Mouse (Mus musculus) heart, adult 2 months (tissue): ENCODE data around the gene Lmbr1l.

Experiments used
- CTCF ChIP-seq: fragments of 200-600 bp; IDR thresholded peaks from 2 replicates; pipeline ENCODE4 v1.8.1; 2022; ENCODE audit warnings: antibody characterized with exemption, mild to moderate bottlenecking, moderate library complexity
- EP300 ChIP-seq: fragments of 200-500 bp; IDR thresholded peaks from 2 replicates; pipeline ENCODE4 v1.6.1; 2011; ENCODE audit warnings: low read depth, low read length, control low read depth; ENCODE audit not compliant: insufficient read depth

- no peak for TF ChIP-seq CTCF
- TF ChIP-seq EP300, result no peak
Observed at GRCm38 (mm10) chr15:98865771-98866170, 52.3 kb downstream of the Lmbr1l start.
